Mouse (Mus musculus) myocyte (in vitro differentiated cells): ENCODE results near the gene Cars. TPM values are rescaled to one million over a fixed set of nuclear protein-coding genes. Genes with fewer than 3 reads are reported as not detected.

Source experiments
- H3K27me3 ChIP-seq: one replicate; pipeline ENCODE4 v1.6.1; 2011; ENCODE audit not compliant: control insufficient read depth, insufficient read depth, insufficient read length
- H3K36me3 ChIP-seq: one replicate; pipeline ENCODE4 v1.6.1; 2011; ENCODE audit not compliant: control insufficient read depth, insufficient read depth
- H3K4me2 ChIP-seq: one replicate; pipeline ENCODE4 v1.6.1; 2011; ENCODE audit warnings: low read depth, control low read depth
- H3K4me3 ChIP-seq: one replicate; pipeline ENCODE4 v1.5.1; 2011; ENCODE audit warnings: mild to moderate bottlenecking, control low read depth, moderate library complexity
- H3K79me2 ChIP-seq: one replicate; pipeline ENCODE4 v1.6.1; 2011; ENCODE audit not compliant: control insufficient read depth, insufficient read depth
- H3ac ChIP-seq: one replicate; pipeline ENCODE4 v1.6.1; 2011; ENCODE audit not compliant: control insufficient read depth, insufficient read length
- CEBPB ChIP-seq: IDR thresholded peaks from 2 replicates; pipeline ENCODE4 v1.6.1; 2011; ENCODE audit warnings: mild to moderate bottlenecking, moderate library complexity; ENCODE audit not compliant: poor library complexity, insufficient read depth, severe bottlenecking
- E2F4 ChIP-seq: IDR thresholded peaks from one replicate; pipeline ENCODE4 v1.6.1; 2011; ENCODE audit warnings: mild to moderate bottlenecking, control low read depth, moderate library complexity; ENCODE audit not compliant: insufficient read depth
- MAX ChIP-seq: IDR thresholded peaks from one replicate; pipeline ENCODE4 v1.6.1; 2011; ENCODE audit warnings: low read depth, mild to moderate bottlenecking, control low read depth
- MYOD1 ChIP-seq, 3 experiments: IDR thresholded peaks; one replicate each; pipeline ENCODE4 v1.6.1; 2011; ENCODE audit warnings: control low read depth in 2 of 3, low read depth in 2 of 3, mild to moderate bottlenecking in 2 of 3, moderate library complexity in 1 of 3; ENCODE audit not compliant: insufficient read length in 2 of 3, control insufficient read depth in 1 of 3
- MYOG ChIP-seq, 3 experiments: IDR thresholded peaks; one replicate each; pipeline ENCODE4 v1.6.1; 2011; ENCODE audit warnings: control low read depth in 2 of 3, low read depth in 2 of 3, mild to moderate bottlenecking in 2 of 3; ENCODE audit not compliant: insufficient read length in 2 of 3, control insufficient read depth in 1 of 3, insufficient read depth in 1 of 3
- POLR2A ChIP-seq: IDR thresholded peaks from one replicate; pipeline ENCODE4 v1.6.1; 2011; ENCODE audit warnings: low read depth, mild to moderate bottlenecking, control low read depth, moderate library complexity; ENCODE audit not compliant: insufficient read length
- POLR2AphosphoS2 ChIP-seq: IDR thresholded peaks from one replicate; pipeline ENCODE4 v1.6.1; 2011; ENCODE audit warnings: low read depth, control low read depth; ENCODE audit not compliant: insufficient read length
- REST ChIP-seq: IDR thresholded peaks from one replicate; pipeline ENCODE4 v1.6.1; 2011; ENCODE audit warnings: mild to moderate bottlenecking, control low read depth, moderate library complexity; ENCODE audit not compliant: insufficient read depth, insufficient read length
- SRF ChIP-seq: IDR thresholded peaks from one replicate; pipeline ENCODE4 v1.6.1; 2011; ENCODE audit warnings: low read depth; ENCODE audit not compliant: control insufficient read depth, insufficient read length
- TCF12 ChIP-seq: IDR thresholded peaks from one replicate; pipeline ENCODE4 v1.6.1; 2011; ENCODE audit warnings: mild to moderate bottlenecking, control low read depth; ENCODE audit not compliant: poor library complexity, insufficient read depth, severe bottlenecking
- TCF3 ChIP-seq: IDR thresholded peaks from one replicate; pipeline ENCODE4 v1.6.1; 2011; ENCODE audit warnings: low read depth, control low read depth; ENCODE audit not compliant: insufficient read length
- USF1 ChIP-seq: IDR thresholded peaks from one replicate; pipeline ENCODE4 v1.6.1; 2011; ENCODE audit warnings: low read depth, mild to moderate bottlenecking, control low read depth, moderate library complexity
- polyA plus RNA-seq: library from polyadenylated mRNA; unstranded; fragments of >200 nt; fragmentation: generic; extraction: Trizol; gene quantifications from one replicate; pipeline ENCODE4 v1.2.1, GENCODE M21; 2012; ENCODE audit warnings: missing spikeins

Cars gene
- polyA plus RNA-seq, 1 experiment, result 237 TPM

DNA sequence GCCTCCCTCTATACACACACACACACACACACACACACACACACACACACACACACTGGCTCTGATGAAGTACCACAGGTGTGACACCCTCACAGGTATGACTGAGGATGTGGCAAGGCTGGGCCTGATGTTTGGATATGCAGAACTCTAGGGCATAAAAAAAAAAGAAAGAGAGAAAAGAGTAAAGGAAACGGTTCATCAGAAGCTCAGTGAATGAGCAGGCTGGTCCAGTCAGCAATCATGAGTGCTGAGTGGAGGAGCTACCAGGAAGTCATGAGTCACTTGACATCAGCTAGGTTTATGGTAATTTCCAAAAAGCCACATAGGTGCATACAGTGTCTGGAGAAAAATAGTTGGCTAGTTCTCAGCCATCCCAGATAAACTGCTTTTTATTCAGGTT is 29.6 kb upstream of the Cars start:
- TF ChIP-seq REST (no peak), POLR2A (no peak), POLR2AphosphoS2 (no peak), MAX (no peak)
- Histone ChIP-seq H3K4me3 (no peak overlapping the region), H3K79me2 (no peaks in the 10 kb centered on the region), H3K27me3 (no peaks in the 10 kb centered on the region), H3K4me2 (no peak overlapping the region), H3ac (no peak overlapping the region), H3K36me3 (no peaks in the 10 kb centered on the region)

DNA sequence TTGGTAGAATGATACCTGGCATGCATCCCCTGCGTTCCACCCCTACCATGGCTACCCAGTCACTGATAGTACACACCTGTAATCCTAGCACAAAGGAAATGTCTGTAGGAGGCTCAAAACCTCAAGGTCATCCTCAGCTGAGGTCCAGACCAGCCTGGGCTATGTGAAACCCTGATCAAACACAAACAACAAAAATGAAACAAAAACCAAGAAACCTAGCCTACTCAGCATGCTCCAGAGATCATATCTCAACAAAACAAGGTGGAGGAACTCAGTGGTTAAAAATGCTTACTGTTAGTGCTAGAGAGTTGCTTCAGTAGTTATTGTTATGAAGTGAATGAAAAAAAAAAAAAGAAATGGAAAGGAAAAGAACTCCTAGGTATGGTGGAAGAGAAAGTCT is 28.6 kb upstream of the Cars start, which contains the start of gene Tnfrsf26:
TSS of gene Tnfrsf26 (minus strand) at position 183 of the 400 bp plus-strand sequence.
- Histone ChIP-seq H3K79me2 (no peaks in the 10 kb centered on the region), H3K4me3 (no peak within 1 kb of the TSS), H3K27me3 (no peaks in the 10 kb centered on the region), H3K4me2 (no peak within 1 kb of the TSS), H3ac (no peak within 1 kb of the TSS), H3K36me3 (no peaks in the 10 kb centered on the region)
- TF ChIP-seq SRF, result no peak
- no peak for TF ChIP-seq POLR2A
- no peak for TF ChIP-seq MAX
- no peak for TF ChIP-seq TCF12
- no peak for TF ChIP-seq POLR2AphosphoS2
- no peak for TF ChIP-seq CEBPB
- TF ChIP-seq USF1, result no peak
- no peak for TF ChIP-seq TCF3
- no peak for TF ChIP-seq MYOG (IDR thresholded peaks at IDR 0.05; ENCODE audit: control insufficient read depth in 1 of 3, insufficient read depth in 1 of 3, insufficient read length in 2 of 3, low read depth in 2 of 3)
- no peak for TF ChIP-seq MYOD1 (IDR thresholded peaks at IDR 0.05; ENCODE audit: control insufficient read depth in 1 of 3, insufficient read length in 2 of 3, low read depth in 2 of 3)
- no peak for TF ChIP-seq E2F4
- TF ChIP-seq REST, result no peak

DNA sequence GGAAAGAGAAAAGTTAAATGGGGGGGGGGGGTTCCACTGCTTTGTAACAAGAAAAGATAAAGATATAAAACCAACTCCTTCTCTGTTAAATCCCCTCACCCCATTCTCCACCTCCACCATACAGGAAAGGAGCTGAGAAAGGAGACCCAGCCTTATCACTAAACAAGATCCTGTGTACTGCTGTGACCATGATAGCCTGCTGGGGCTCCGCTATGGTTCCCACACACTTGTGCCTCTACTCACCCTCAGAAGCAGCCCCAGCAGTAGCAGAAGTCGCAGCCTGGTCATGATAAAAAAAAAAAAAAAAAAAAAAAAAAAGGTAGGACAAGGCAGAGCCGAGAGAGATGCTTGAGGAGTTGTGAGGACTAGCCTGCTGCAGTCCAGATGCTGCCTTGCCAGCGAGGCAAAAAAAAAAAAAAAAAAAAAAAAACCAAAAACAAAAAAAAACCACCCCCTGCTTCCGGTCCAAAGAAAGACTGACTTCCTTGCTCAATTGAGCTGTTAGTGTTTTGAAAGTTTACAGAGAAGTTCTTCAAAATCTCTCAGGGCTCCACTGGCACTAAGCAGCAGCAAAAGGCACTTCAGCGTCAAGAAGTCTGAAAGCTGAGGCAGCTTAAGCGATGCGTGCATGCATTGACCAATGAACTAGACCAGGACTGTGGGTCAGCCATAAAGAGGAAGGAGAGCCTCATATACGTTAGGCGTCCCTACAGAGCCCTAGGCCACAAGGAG is 27.8 kb upstream of the Cars start:
- no peak for TF ChIP-seq TCF3
- no peak for TF ChIP-seq REST
- TF ChIP-seq POLR2A, result no peak
- TF ChIP-seq TCF12, result no peak
- no peak for TF ChIP-seq E2F4
- TF ChIP-seq MAX, result no peak
- TF ChIP-seq MYOG (IDR thresholded peaks at IDR 0.05; ENCODE audit: control insufficient read depth in 1 of 3, insufficient read depth in 1 of 3, insufficient read length in 2 of 3, low read depth in 2 of 3), result no peak
- no peak for TF ChIP-seq POLR2AphosphoS2
- no peak for TF ChIP-seq SRF
- TF ChIP-seq USF1, result no peak
- TF ChIP-seq CEBPB, result no peak
- no peak for TF ChIP-seq MYOD1 (IDR thresholded peaks at IDR 0.05; ENCODE audit: control insufficient read depth in 1 of 3, insufficient read length in 2 of 3, low read depth in 2 of 3)
- no peaks in the 10 kb centered on the region for H3K79me2 ChIP-seq
- no peaks in the 10 kb centered on the region for H3K27me3 ChIP-seq
- H3K4me3 ChIP-seq, result no peak overlapping the region
- H3K4me2 ChIP-seq, result no peak overlapping the region
- H3ac ChIP-seq, result no peak overlapping the region
- H3K36me3 ChIP-seq, result no peaks in the 10 kb centered on the region

DNA sequence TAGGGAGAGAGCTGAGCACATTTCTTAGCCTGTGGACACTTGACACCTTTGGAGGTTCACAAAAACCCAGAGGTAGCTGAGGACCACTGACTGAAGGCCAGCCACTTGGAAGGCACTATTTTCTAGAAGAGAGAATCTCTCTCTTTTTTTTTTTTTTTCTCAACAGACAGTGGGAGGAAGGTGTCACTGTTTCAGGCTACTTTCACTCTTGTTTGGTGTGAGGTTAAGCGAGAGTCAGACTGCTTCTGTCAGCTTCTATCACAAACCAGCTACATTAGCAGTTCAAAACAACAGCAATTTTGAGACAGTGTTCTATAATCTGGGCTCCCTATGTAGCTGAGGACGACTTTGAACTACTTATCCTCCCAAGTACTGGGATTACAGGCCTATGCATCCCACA is 26.3 kb upstream of the Cars start:
- Histone ChIP-seq H3K36me3 (no peaks in the 10 kb centered on the region), H3K4me3 (no peak overlapping the region), H3ac (no peak overlapping the region), H3K27me3 (no peaks in the 10 kb centered on the region), H3K4me2 (no peak overlapping the region), H3K79me2 (no peaks in the 10 kb centered on the region)
- TF ChIP-seq TCF3 (no peak), SRF (no peak), MAX (no peak), REST (no peak)

DNA sequence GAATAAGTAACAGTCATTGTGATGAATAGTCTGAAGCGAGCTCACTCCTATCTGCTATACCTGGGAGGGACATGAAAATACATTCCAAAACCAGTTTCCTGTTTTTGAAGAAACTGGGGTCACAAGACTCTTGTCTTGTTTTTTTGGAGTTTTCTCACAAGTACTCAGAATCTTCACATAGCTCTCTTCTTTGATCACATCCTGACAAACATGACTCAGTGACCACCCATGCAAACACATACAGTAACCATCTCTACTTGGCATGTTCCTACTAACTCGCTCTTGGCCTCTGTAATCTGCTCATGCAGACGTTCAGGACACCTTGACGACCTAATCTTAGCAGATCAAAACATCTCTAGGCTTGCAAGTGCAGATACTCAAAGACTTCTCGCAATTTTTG is 25.3 kb upstream of the Cars start:
- Histone ChIP-seq H3K4me3 (no peak overlapping the region), H3K79me2 (no peaks in the 10 kb centered on the region), H3K4me2 (peak overlapping the region; percentile 43), H3ac (no peak overlapping the region), H3K36me3 (no peaks in the 10 kb centered on the region), H3K27me3 (no peaks in the 10 kb centered on the region)
- no peak for TF ChIP-seq TCF3
- no peak for TF ChIP-seq MAX
- TF ChIP-seq CEBPB, result no peak
- no peak for TF ChIP-seq TCF12
- TF ChIP-seq E2F4, result no peak
- no peak for TF ChIP-seq MYOG (IDR thresholded peaks at IDR 0.05; ENCODE audit: control insufficient read depth in 1 of 3, insufficient read depth in 1 of 3, insufficient read length in 2 of 3, low read depth in 2 of 3)
- no peak for TF ChIP-seq POLR2AphosphoS2
- no peak for TF ChIP-seq REST
